Mouse (Mus musculus): ENCODE measurements around the gene Ccl6. TPM values are rescaled to one million over a fixed set of nuclear protein-coding genes. Genes with fewer than 3 reads are reported as not detected.

The Ccl6 gene
- 3.9 and 8.3 TPM in 2 replicates for polyA plus RNA-seq (2015; fragmentation: Nextera tagmentation; extraction: Ambion mirVana)

DNA sequence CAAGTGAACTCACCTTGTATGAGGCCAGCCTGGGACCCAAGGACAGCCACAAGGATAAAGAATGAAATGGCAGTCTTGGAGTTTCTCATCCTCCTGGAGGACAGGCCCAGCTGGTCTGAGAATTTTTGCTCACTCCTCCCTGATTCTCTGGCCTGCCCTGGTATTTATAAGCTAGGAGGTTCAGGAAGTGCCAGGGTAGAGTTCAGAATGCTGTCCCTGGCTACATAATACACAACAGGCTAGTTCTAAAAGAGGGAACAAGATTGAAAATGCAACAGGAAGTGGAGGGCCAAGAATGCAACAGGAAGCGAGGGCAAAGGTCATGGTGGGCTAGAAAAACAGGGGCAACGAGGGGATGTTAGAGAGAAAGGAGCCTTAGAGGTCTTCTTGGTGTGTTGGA lies at the start of gene Ccl6:
TSS of gene Ccl6 (minus strand) at position 235 of the 400 bp plus-strand sequence.
- no peak within 1 kb of the TSS for H3K4me3 ChIP-seq (replicated peaks)
- no peak for ATAC-seq (replicated peaks; ENCODE audit: low FRiP score)
- WGBS: 37% methylated on average over 2 of the region's 2 CpGs
- H3K4me1 ChIP-seq: 0 out of 2 replicates have a peak, but pooled peaks cover 5% of the 10 kb centered on the region
- no peak within 1 kb of the TSS for H3K27ac ChIP-seq
- H3K27me3 ChIP-seq: no peaks in the 10 kb centered on the region
- no peaks in the 10 kb centered on the region for H3K9me3 ChIP-seq (replicated peaks)
- H3K36me3 ChIP-seq: no peaks in the 10 kb centered on the region
- H3K9ac ChIP-seq: no peak within 1 kb of the TSS
- no peak within 1 kb of the TSS for H3K4me2 ChIP-seq

DNA sequence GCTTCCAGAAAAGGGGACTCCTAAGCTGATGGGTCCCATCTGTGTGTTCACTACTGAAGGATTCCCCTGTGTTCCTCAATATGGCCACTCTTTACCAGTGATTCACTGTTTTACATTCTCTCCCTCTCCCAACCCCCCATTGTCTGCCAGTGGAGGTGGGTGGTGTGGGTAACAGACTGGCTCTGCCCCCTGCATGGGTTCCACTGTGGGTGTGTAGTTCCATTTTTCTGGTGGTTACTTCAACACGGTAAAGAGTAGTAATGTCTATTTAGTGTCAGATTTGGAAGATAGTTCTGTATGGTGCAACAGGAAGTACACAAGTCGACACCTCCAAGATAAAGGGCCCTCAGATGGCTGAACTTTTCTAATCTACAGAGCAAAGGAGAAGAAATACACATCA lies 48.3 kb upstream of the Ccl6 start:
- Histone ChIP-seq H3K4me1 (no peaks in the 10 kb centered on the region), H3K4me3 (replicated peaks) (no peak overlapping the region), H3K9ac (no peak overlapping the region), H3K9me3 (replicated peaks) (no peaks in the 10 kb centered on the region), H3K36me3 (no peaks in the 10 kb centered on the region), H3K27ac (no peak overlapping the region), H3K27me3 (no peaks in the 10 kb centered on the region), H3K4me2 (no peak overlapping the region)
- 68% methylated on average over 2 of the region's 2 CpGs for WGBS
- ATAC-seq (replicated peaks; ENCODE audit: low FRiP score): no peak

DNA sequence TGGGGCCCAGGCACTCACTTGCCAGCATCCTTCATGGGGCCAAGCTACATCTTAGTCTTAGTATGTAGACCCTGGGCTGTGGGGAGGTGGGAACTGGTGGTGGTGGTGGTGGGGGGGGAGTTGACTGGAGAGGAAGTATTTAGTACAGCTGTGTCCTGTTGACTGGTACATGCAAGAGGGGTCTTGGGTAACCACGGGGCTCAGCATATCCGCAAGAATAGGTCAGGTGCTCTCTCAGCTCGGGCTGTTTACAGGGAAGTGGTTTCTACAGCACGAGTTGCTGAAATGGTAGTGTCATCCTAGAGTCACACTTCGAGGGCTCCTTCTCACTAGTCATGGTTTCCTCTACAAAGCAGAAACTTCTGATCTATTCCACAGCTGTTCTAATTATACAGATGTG lies 47.3 kb upstream of the Ccl6 start:
- Histone ChIP-seq H3K9ac (no peak overlapping the region), H3K36me3 (no peaks in the 10 kb centered on the region), H3K27ac (no peak overlapping the region), H3K4me3 (replicated peaks) (no peak overlapping the region), H3K4me1 (no peaks in the 10 kb centered on the region), H3K27me3 (no peaks in the 10 kb centered on the region), H3K9me3 (replicated peaks) (no peaks in the 10 kb centered on the region), H3K4me2 (no peak overlapping the region)
- 80% methylated on average over 5 of the region's 5 CpGs for WGBS
- no peak for ATAC-seq (replicated peaks; ENCODE audit: low FRiP score)

DNA sequence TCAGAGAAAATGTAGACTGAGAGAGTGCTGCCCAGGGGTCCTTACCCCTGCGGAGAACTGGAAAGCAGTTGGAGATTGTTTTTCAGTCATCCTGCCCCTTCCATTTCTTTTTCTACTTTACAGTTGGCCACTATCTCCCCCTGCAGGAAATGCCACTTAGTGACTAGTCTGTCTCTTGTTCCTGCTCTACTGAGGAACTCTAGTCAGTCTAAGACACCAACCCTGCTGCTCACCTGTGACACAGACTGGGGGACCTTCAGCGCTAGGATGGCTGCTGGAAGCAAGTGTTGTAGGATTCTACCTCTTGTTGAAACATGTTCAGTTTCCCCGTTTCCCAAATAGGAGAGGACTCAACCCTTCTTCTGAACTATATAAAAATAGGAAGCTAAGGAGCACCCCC lies 46.6 kb upstream of the Ccl6 start:
- Histone ChIP-seq H3K9ac (no peak overlapping the region), H3K9me3 (replicated peaks) (no peaks in the 10 kb centered on the region), H3K4me1 (no peaks in the 10 kb centered on the region), H3K36me3 (no peaks in the 10 kb centered on the region), H3K27me3 (no peaks in the 10 kb centered on the region), H3K4me3 (replicated peaks) (no peak overlapping the region), H3K27ac (no peak overlapping the region), H3K4me2 (no peak overlapping the region)
- ATAC-seq (replicated peaks; ENCODE audit: low FRiP score): no peak
- 66% methylated on average over 3 of the region's 3 CpGs for WGBS

DNA sequence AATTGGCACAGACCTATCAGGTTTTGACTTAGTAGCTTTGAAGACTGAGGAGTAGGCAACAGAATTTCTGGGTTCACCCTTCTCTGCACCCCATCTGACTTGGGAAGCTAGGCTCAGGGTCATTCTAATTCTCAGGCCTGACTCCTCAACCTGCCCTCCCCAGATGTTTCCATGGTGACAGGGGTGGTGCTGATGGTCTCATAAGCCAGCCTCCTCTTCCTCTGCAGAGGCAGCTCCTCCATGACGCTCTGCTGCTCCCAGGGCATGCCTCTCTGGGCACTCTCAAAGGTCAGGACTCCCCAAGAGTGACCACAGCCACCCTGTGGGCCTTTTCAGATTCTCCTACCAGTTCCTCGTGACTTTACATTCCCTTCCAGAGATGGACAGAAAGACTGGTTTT lies 46.0 kb upstream of the Ccl6 start:
- 55% methylated on average over 2 of the region's 2 CpGs for WGBS
- H3K9ac ChIP-seq: no peak overlapping the region
- no peaks in the 10 kb centered on the region for H3K9me3 ChIP-seq (replicated peaks)
- H3K4me3 ChIP-seq (replicated peaks): no peak overlapping the region
- H3K4me1 ChIP-seq: no peaks in the 10 kb centered on the region
- ATAC-seq (replicated peaks; ENCODE audit: low FRiP score): no peak
- no peak overlapping the region for H3K27ac ChIP-seq
- no peaks in the 10 kb centered on the region for H3K36me3 ChIP-seq
- no peak overlapping the region for H3K4me2 ChIP-seq
- no peaks in the 10 kb centered on the region for H3K27me3 ChIP-seq

DNA sequence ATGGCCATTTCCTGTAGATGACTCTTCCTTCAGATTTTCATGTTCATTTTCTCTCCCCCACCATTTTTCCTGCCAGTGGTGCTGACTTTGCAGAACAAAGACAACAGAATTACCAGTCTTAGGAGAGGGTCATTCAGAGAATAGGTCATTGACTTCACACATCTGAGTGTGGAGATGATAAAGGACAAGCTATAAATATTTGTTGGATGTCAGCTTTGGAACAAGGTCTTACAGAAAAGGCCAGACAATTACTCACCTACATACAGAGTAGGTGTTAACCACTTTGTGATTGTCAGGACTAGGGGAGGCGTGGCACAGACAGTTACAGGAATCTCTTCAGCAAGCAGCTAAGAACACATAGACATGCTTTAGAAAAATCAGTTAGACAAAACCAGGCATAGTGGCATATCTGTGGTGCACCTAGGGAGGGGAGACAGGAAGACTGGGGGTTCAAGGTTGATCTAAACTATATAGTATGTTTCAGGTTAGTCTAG lies 43.9 kb upstream of the Ccl6 start:
- no peak for ATAC-seq (replicated peaks; ENCODE audit: low FRiP score)
- Histone ChIP-seq H3K4me2 (no peak overlapping the region), H3K27ac (no peak overlapping the region)

DNA sequence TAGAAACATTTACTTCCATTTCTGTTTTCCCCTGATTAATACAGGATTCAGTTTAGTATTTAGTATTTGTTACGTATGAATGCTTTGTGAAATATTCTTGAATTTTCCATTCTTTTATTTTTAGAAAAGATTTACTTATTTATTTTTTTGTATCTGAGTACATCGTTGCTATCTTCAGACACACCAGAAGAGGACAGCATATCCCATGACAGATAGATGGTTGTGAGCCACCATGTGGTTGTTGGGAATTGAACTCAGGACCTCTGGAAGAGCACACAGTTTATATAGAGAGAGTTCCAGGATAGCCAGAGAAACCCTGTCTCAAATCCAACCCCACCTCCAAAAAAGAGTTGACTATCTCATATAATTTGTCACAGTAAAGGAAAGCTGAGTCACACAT lies 42.0 kb upstream of the Ccl6 start:
- Histone ChIP-seq H3K9me3 (replicated peaks) (no peaks in the 10 kb centered on the region), H3K4me2 (no peak overlapping the region), H3K27ac (no peak overlapping the region), H3K36me3 (no peaks in the 10 kb centered on the region), H3K4me3 (replicated peaks) (no peak overlapping the region), H3K4me1 (no peaks in the 10 kb centered on the region), H3K27me3 (0 out of 2 replicates have a peak, but pooled peaks cover 3% of the 10 kb centered on the region), H3K9ac (no peak overlapping the region)
- no peak for ATAC-seq (replicated peaks; ENCODE audit: low FRiP score)
- WGBS: 97% methylated on average over 2 of the region's 2 CpGs

More for the DNA sequence above, 43.9 kb upstream of the Ccl6 start:
- Histone ChIP-seq H3K4me3 (replicated peaks) (no peak overlapping the region), H3K9ac (no peak overlapping the region), H3K4me1 (no peaks in the 10 kb centered on the region), H3K36me3 (no peaks in the 10 kb centered on the region), H3K9me3 (replicated peaks) (no peaks in the 10 kb centered on the region), H3K27me3 (0 out of 2 replicates have a peak, but pooled peaks cover 3% of the 10 kb centered on the region)
- 86% methylated on average over 1 of the region's 1 CpGs for WGBS

DNA sequence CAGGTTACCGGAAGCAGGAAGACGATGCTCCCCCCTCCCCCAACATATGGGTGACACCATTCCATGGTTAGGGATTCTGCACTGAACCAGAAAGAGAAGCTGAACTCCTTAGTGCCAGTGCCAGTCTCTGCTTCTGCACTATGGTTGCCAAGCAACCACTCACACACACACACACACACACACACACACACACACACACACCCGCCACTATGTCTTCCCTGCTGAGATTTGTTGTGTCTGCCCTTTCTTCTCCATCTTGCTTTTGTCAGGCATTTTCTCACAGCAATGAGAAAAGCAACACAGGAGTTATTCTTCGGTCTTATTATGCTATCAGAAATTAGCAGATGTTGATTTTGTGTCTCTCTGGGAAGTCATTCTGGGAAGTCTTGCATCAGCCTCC lies 41.5 kb upstream of the Ccl6 start:
- Histone ChIP-seq H3K27ac (no peak overlapping the region), H3K4me1 (no peaks in the 10 kb centered on the region), H3K9me3 (replicated peaks) (no peaks in the 10 kb centered on the region), H3K4me2 (no peak overlapping the region), H3K36me3 (no peaks in the 10 kb centered on the region), H3K4me3 (replicated peaks) (no peak overlapping the region), H3K27me3 (0 out of 2 replicates have a peak, but pooled peaks cover 3% of the 10 kb centered on the region), H3K9ac (no peak overlapping the region)
- 70% methylated on average over 4 of the region's 4 CpGs for WGBS
- ATAC-seq (replicated peaks; ENCODE audit: low FRiP score): no peak

DNA sequence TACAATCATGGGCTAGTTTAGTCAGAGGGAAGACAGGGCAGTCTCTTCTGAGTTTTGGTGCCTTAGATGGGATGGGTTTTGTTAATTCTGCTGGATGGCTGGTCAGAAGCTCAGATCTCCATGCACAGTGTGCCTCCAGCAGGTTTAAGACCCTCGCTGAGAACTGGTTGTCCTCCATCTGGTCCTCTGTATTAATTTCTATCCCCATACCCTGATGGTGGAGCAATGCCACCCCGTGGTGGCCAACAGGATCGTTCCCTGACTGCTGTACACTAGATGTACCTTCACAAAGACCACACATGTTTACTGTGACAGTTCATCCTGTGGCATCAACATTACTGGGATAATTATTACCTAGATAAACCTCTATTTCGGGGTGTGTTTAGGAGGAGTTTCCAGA lies 39.9 kb upstream of the Ccl6 start:
- 69% methylated on average over 4 of the region's 4 CpGs for WGBS
- no peaks in the 10 kb centered on the region for H3K4me1 ChIP-seq
- ATAC-seq (replicated peaks; ENCODE audit: low FRiP score): no peak
- no peaks in the 10 kb centered on the region for H3K36me3 ChIP-seq
- H3K9me3 ChIP-seq (replicated peaks): no peaks in the 10 kb centered on the region
- H3K4me3 ChIP-seq (replicated peaks): no peak overlapping the region
- H3K9ac ChIP-seq: no peak overlapping the region
- H3K27ac ChIP-seq: no peak overlapping the region
- H3K27me3 ChIP-seq: 0 out of 2 replicates have a peak, but pooled peaks cover 3% of the 10 kb centered on the region
- H3K4me2 ChIP-seq: no peak overlapping the region

DNA sequence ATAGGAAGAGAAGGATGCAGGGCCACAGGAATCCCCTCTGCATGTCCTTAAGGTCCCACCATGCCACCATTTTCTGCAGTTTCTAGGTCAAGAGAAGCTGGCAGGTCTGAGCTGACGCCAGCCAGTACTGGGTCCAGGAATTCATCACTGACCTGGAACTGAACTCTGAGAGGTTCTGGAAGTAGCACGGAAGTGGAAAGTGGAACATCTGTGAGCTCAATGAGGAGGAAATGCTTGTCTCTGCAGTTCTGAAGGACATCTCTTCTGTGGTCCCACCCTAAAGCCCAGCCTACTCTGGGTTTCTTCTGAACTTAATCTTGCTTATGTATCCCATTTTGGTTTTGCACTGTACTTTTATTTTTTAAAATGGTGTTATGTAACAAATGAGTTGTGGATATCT lies 38.2 kb upstream of the Ccl6 start:
- no peaks in the 10 kb centered on the region for H3K4me1 ChIP-seq
- no peaks in the 10 kb centered on the region for H3K9me3 ChIP-seq (replicated peaks)
- no peaks in the 10 kb centered on the region for H3K36me3 ChIP-seq
- WGBS: 70% methylated on average over 2 of the region's 2 CpGs
- no peak overlapping the region for H3K27ac ChIP-seq
- 0 out of 2 replicates have a peak, but pooled peaks cover 3% of the 10 kb centered on the region for H3K27me3 ChIP-seq
- ATAC-seq (replicated peaks; ENCODE audit: low FRiP score): no peak
- no peak overlapping the region for H3K4me3 ChIP-seq (replicated peaks)
- H3K9ac ChIP-seq: no peak overlapping the region
- no peak overlapping the region for H3K4me2 ChIP-seq

DNA sequence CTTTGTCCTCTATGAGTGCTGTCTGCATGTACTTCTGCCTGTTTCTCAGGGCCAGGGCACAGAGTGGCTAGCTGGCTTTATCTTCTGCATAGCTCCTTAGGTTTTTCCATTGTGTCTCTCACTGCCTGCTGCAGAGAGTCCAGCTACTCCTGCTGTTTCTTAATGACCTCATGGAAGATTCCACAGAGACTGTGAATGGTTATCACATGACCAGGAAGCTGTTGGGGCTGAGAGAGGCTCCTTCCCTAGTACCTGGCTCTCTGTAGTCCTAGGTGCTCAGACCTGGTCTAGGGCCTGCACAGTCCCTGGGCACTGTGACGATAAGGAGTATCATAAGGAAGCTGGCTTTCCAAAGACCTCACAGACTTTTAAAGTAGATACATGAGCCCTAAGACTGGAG lies 37.7 kb upstream of the Ccl6 start:
- Histone ChIP-seq H3K4me1 (no peaks in the 10 kb centered on the region), H3K36me3 (no peaks in the 10 kb centered on the region), H3K27me3 (0 out of 2 replicates have a peak, but pooled peaks cover 3% of the 10 kb centered on the region), H3K4me3 (replicated peaks) (no peak overlapping the region), H3K9ac (no peak overlapping the region), H3K27ac (no peak overlapping the region), H3K4me2 (no peak overlapping the region), H3K9me3 (replicated peaks) (no peaks in the 10 kb centered on the region)
- ATAC-seq (replicated peaks; ENCODE audit: low FRiP score): no peak
- WGBS: 97% methylated on average over 1 of the region's 1 CpGs

DNA sequence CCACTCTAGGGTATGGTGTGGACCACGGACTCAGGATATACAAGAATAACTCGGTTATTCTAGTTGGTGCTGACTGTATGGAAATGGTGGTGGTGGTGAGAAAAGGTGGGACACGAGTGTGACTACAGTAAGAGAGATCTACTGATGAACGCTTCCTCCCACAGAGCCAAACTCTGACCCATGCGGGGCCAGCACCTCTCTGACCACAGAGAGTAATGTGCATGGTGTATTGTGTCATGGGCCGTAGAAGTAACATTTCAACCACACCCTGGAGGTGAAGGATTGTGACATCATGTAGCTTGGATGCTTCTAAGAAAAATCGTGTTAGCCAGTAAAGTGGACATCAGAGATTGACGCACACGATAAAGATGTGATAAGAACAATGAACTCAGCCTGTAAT lies 35.9 kb upstream of the Ccl6 start:
- Histone ChIP-seq H3K27me3 (0 out of 2 replicates have a peak, but pooled peaks cover 3% of the 10 kb centered on the region), H3K4me3 (replicated peaks) (no peak overlapping the region), H3K4me2 (no peak overlapping the region), H3K36me3 (no peaks in the 10 kb centered on the region), H3K9ac (no peak overlapping the region), H3K27ac (no peak overlapping the region), H3K9me3 (replicated peaks) (no peaks in the 10 kb centered on the region), H3K4me1 (no peaks in the 10 kb centered on the region)
- 86% methylated on average over 9 of the region's 9 CpGs for WGBS
- ATAC-seq (replicated peaks; ENCODE audit: low FRiP score): no peak

DNA sequence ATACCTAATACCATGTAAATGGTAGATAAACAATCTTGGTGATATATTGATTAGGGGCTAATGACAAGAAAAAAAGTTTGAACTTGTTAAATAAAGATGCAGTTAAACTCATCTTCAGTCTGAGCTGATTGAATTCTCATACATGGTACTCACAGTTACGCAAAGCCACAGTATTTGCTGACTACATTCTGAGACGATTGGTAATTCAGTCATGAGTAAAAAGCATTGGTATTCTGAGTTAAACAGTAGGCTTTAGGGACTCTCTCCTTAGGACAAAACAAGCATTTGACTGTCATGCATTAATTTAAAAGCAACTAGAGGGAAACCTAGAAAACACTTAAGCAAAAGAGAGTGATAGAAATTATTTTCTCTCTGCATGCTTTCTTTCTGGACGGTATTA lies 30.7 kb upstream of the Ccl6 start:
- Histone ChIP-seq H3K4me1 (no peaks in the 10 kb centered on the region), H3K4me3 (replicated peaks) (no peak overlapping the region), H3K9ac (no peak overlapping the region), H3K4me2 (no peak overlapping the region), H3K36me3 (no peaks in the 10 kb centered on the region), H3K9me3 (replicated peaks) (no peaks in the 10 kb centered on the region), H3K27ac (no peak overlapping the region), H3K27me3 (no peaks in the 10 kb centered on the region)
- ATAC-seq (replicated peaks; ENCODE audit: low FRiP score): no peak
- 96% methylated on average over 3 of the region's 3 CpGs for WGBS

All from kidney, embryonic 15.5 days (tissue).